In genomic region chr16:9280931-9281330, GRCm38 (mm10) we compare ENCODE assay signal across 8 mouse cellular contexts.
A peak's percentile ranks its signal among the peaks of the same experiment; 100 is the strongest.
DNase-seq lines count a peak whose midpoint lies in the region; ATAC-seq lines count a peak whose summit lies in the region.

No protein-coding gene starts in this region.

- DNase-seq in adrenal gland, adult (ENCODE audit: inconsistent age in 2 of 2, low spot score in 1 of 2): peak; percentile 58 to 83
- no peak for DNase-seq in adrenal gland, postnatal 4 days (ENCODE audit: low spot score in 2 of 2)
- DNase-seq in cerebellum, postnatal 14 days: peak; percentile 39 to 58
- peak; percentile 15 to 19 for DNase-seq in heart, postnatal 10 days
- peak; percentile 77 to 89 for DNase-seq in left cerebral cortex, postnatal 14 days (ENCODE audit: low spot score in 2 of 2)
- DNase-seq in right cerebral cortex, postnatal 14 days: peak; percentile 61
- no peak for DNase-seq in yolk sac, embryonic 10.5 days (ENCODE audit: low spot score)

- no peaks in the 10 kb centered on the region for H3K9me3 ChIP-seq in kidney, embryonic 16.5 days (ENCODE audit: low read length)

- H3K9ac ChIP-seq in kidney, embryonic 16.5 days (replicated peaks; ENCODE audit: low read length): no peak overlapping the region

- no peak for ATAC-seq in kidney, embryonic 16.5 days (ENCODE audit: low FRiP score, low TSS enrichment)

- H3K4me2 ChIP-seq in kidney, embryonic 16.5 days (replicated peaks; ENCODE audit: low read depth, low read length): no peak overlapping the region

- intact Hi-C loops in heart, postnatal 10 days (cut with DNase I): no loop called here
- intact Hi-C loops in left cerebral cortex, postnatal 14 days (cut with DNase I): loop anchor here (10.0 kb wide), 1 partner anchor 714 kb away; the partner anchor contains the start of gene Grin2a

- H3K27ac ChIP-seq in kidney, embryonic 16.5 days (ENCODE audit: low read length): no peak overlapping the region

- no peaks in the 10 kb centered on the region for H3K4me1 ChIP-seq in kidney, embryonic 16.5 days (ENCODE audit: insufficient read depth, low read length)

- WGBS in kidney, embryonic 16.5 days: 8% methylated on average over 5 of the region's 5 CpGs

- H3K4me3 ChIP-seq in kidney, embryonic 16.5 days (ENCODE audit: low read length): no peak overlapping the region

- H3K36me3 ChIP-seq in kidney, embryonic 16.5 days (ENCODE audit: insufficient read depth, low read length): no peaks in the 10 kb centered on the region

- H3K27me3 ChIP-seq in kidney, embryonic 16.5 days (ENCODE audit: insufficient read depth, low read length): no peaks in the 10 kb centered on the region

Comparison
In these comparisons a context has a peak if more than half of its experiments do, and no peak if none do; other contexts are left out.
1. DNase-seq: peak in adrenal gland, adult (2 of 2), cerebellum, postnatal 14 days (2 of 2), heart, postnatal 10 days (2 of 2), left cerebral cortex, postnatal 14 days (2 of 2) and right cerebral cortex, postnatal 14 days (single experiment); none in adrenal gland, postnatal 4 days (0 of 2) and yolk sac, embryonic 10.5 days (single experiment).